Mouse (Mus musculus) heart, postnatal 0 days (tissue): ENCODE measurements around the gene Sipa1l3. TPM values are rescaled to one million over a fixed set of nuclear protein-coding genes. Genes with fewer than 3 reads are reported as not detected.

Experiments used
- ATAC-seq: fragments of 200-750 bp; cut with Nextera tagmentation; 2 replicates; pipeline ENCODE4 v1.8.0; 2017; ENCODE audit warnings: low read depth, moderate number of reproducible peaks, moderate library complexity; ENCODE audit not compliant: insufficient read depth
- DNase-seq: peaks from one replicate; pipeline ENCODE4 v3.0.0-alpha.2; 2016; ENCODE audit warnings: low spot score
- H3K27ac ChIP-seq: fragments of 300-500 bp; sonication (generic); 2 replicates; pipeline ENCODE4 v1.5.1; 2014; ENCODE audit warnings: low read depth, mild to moderate bottlenecking
- H3K27me3 ChIP-seq: fragments of 300-500 bp; sonication (generic); 2 replicates; pipeline ENCODE4 v1.6.1; 2014; ENCODE audit warnings: low read length, mixed read lengths; ENCODE audit not compliant: control insufficient read depth, insufficient read depth
- H3K36me3 ChIP-seq: fragments of 300-500 bp; sonication (generic); replicated peaks from 2 replicates; pipeline ENCODE4 v1.6.1; 2014; ENCODE audit warnings: low read length, mixed read lengths; ENCODE audit not compliant: control insufficient read depth, insufficient read depth
- H3K4me1 ChIP-seq: fragments of 300-500 bp; sonication (generic); 2 replicates; pipeline ENCODE4 v1.6.1; 2014; ENCODE audit warnings: antibody characterized with exemption; ENCODE audit not compliant: control insufficient read depth, insufficient read depth
- H3K4me2 ChIP-seq: fragments of 300-500 bp; sonication (generic); 2 replicates; pipeline ENCODE4 v1.6.1; 2014; ENCODE audit warnings: low read depth, mild to moderate bottlenecking, low read length, moderate library complexity
- H3K4me3 ChIP-seq: fragments of 300-500 bp; sonication (generic); 2 replicates; pipeline ENCODE4 v1.5.1; 2014; ENCODE audit warnings: low read depth, low read length
- H3K9ac ChIP-seq: fragments of 300-500 bp; sonication (generic); replicated peaks from 2 replicates; pipeline ENCODE4 v1.6.1; 2014; ENCODE audit warnings: low read depth, low read length, mixed read lengths
- H3K9me3 ChIP-seq: fragments of 300-500 bp; sonication (generic); replicated peaks from 2 replicates; pipeline ENCODE4 v1.6.1; 2016; ENCODE audit warnings: low read length; ENCODE audit not compliant: control insufficient read depth
- CTCF ChIP-seq: IDR thresholded peaks from 2 replicates; pipeline ENCODE4 v1.5.1; 2016; ENCODE audit warnings: antibody characterized with exemption, control low read depth, low read depth
- EP300 ChIP-seq: IDR thresholded peaks from 2 replicates; pipeline ENCODE4 v1.6.1; 2016; ENCODE audit warnings: antibody characterized with exemption, low read depth
- WGBS: fragments of 180-500 bp; shearing (Covaris S2); extraction: QIAGEN DNeasy Blood & Tissue Kit; methylation state at CpG from one replicate; pipeline ENCODE4 v1.1.7; 2014; 5-methylcytosine and 5-hydroxymethylcytosine counted together
- polyA plus RNA-seq: library from polyadenylated mRNA; unstranded; fragments of >200 nt; fragmentation: Nextera tagmentation; extraction: Ambion mirVana; gene quantifications from 2 replicates; pipeline ENCODE4 v1.2.1, GENCODE M21; 2015
- total RNA-seq: library from RNA; depleted of rRNA; stranded (reverse); fragments of >200 nt; gene quantifications from 2 replicates; pipeline ENCODE4 v1.2.3, GENCODE M21; 2014; ENCODE audit warnings: low replicate concordance

The Sipa1l3 gene
- total and polyA plus RNA-seq, 2 experiments from 2014 or later = 1.7 to 16.2 TPM

DNA sequence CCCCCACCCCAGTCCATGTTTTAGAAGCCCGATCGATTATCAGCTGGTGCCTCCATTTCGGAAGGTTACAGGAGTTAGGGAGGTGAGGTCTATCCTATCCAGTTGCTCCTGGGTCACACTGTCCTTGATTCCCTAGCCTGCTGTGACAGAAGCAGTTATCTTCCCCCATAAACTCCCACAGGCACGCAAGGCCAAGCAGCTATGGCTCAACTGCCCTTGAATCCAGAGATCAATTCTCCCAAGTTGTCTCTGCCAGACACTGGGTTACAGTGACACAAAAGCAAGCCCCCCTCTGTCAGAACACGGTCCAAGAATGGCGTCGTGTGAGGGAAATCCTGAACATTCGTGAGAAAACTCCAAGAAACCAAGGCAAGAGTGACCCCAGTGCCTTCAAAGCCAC is 163.0 kb downstream of the Sipa1l3 start:
- ATAC-seq = no peak

DNA sequence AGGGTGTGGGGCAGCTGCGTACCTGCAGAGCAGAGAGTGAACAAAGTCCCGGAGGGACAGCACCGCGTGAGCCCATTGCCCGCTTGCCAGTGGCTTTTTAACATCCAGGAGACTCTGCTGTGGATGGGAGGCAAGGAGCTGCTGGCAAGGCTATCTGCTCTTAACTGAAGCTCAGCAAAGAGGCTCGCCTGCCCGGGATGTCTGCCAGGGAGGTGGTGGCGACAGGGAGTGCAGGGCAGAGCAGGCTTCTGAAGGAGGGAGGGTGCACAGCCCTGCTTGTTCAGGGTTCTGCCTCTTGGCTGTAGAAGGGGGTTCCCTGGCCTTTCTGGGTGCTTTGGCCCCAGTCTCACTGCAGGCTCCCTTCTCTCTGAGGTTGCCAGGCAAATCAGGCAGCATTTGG is 164.3 kb downstream of the Sipa1l3 start:
- no peak overlapping the region for H3K27ac ChIP-seq
- H3K4me3 ChIP-seq = no peak overlapping the region
- no peaks in the 10 kb centered on the region for H3K4me1 ChIP-seq
- ATAC-seq (no peak), DNase-seq (peak; percentile 14)
- H3K9me3 ChIP-seq = no peaks in the 10 kb centered on the region
- TF ChIP-seq CTCF (0 out of 2 replicates have a peak, but pooled peaks have one; percentile 2), EP300 (no peak)
- no peak overlapping the region for H3K9ac ChIP-seq
- H3K27me3 ChIP-seq = no peaks in the 10 kb centered on the region
- H3K36me3 ChIP-seq = peaks cover 18% of the 10 kb centered on the region; the same call in 1 of the 2 replicates
- H3K4me2 ChIP-seq = no peak overlapping the region
- WGBS = 56% methylated on average over 8 of the region's 8 CpGs

More for the DNA sequence above, 163.0 kb downstream of the Sipa1l3 start:
- Histone ChIP-seq H3K27ac (no peak overlapping the region), H3K4me2 (no peak overlapping the region), H3K36me3 (peaks cover 9% of the 10 kb centered on the region; the same call in 1 of the 2 replicates), H3K9me3 (no peaks in the 10 kb centered on the region), H3K4me1 (no peaks in the 10 kb centered on the region), H3K9ac (no peak overlapping the region), H3K27me3 (no peaks in the 10 kb centered on the region), H3K4me3 (no peak overlapping the region)
- WGBS = 86% methylated on average over 8 of the region's 8 CpGs
- TF ChIP-seq CTCF (no peak), EP300 (no peak)
- no peak for DNase-seq

DNA sequence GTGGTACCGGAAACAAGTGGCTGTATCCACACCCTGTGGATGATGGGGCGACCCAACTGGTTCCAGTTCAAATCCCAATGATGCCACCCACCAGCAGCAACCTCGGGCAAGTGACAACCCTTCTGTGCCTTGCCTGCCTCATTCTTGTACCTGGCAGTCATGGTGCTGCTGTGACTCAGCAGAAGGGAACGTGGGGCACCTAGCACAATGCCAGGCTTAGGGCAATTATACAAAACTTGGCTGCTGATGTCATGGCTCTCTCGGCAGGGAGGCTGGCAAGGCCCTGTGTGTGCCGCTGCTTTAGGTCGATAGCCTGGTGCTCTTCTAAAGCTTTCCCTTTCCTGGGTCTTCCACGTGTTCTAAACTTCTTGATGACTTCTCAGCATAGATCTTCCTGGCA is 166.2 kb downstream of the Sipa1l3 start:
- no peak overlapping the region for H3K9ac ChIP-seq
- no peak for TF ChIP-seq EP300
- no peak for TF ChIP-seq CTCF
- no peaks in the 10 kb centered on the region for H3K27me3 ChIP-seq
- H3K36me3 ChIP-seq = peaks cover 13% of the 10 kb centered on the region; the same call in 1 of the 2 replicates
- no peak overlapping the region for H3K4me3 ChIP-seq
- H3K4me2 ChIP-seq = no peak overlapping the region
- DNase-seq (no peak), ATAC-seq (no peak)
- WGBS = 81% methylated on average over 8 of the region's 8 CpGs
- no peaks in the 10 kb centered on the region for H3K9me3 ChIP-seq
- H3K27ac ChIP-seq = no peak overlapping the region
- no peaks in the 10 kb centered on the region for H3K4me1 ChIP-seq

DNA sequence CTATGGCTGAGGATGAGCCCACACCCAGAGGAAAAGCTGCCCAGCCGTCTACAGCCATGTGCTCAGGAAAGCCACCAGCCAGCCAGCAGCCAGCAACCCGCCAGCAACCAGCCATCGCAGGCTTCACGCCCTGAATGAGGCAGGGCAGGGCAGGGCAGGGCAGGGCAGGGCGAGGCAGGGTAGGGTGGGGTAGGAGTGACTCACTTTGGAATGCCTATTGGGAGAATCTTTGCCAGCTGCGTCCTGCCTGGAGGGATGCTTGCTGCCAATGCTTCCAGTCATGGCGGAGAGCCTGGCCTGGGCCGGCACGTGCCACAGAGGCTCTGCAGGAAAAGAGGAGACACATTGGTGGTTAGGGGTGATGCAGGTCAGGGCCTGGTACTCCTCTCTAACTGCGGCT is 168.0 kb downstream of the Sipa1l3 start:
- 88% methylated on average over 10 of the region's 10 CpGs for WGBS

DNA sequence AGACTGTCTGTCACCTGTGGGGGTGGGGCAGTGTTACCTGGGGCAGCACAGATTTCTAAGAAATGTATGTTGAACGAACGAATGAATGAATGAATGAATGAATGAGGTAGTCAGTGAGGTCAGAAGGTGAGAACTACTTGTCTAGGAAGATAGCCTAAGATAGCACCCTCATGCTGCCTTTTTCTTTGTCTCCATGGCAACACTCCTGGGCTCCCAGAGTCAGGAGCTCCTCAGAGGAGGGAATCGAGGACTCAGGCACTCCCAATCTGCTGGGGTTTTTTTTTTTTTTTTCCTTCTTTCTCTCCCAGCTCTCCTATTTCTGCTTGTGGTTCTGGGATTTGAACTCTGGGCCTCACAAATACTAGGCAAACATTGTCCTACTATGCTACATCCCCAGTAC is 172.2 kb downstream of the Sipa1l3 start:
- no peak overlapping the region for H3K27ac ChIP-seq
- H3K36me3 ChIP-seq = peaks cover 13% of the 10 kb centered on the region; the same call in 1 of the 2 replicates
- no peaks in the 10 kb centered on the region for H3K4me1 ChIP-seq
- no peak overlapping the region for H3K9ac ChIP-seq
- H3K4me2 ChIP-seq = no peak overlapping the region
- DNase-seq = no peak
- WGBS = 64% methylated on average over 3 of the region's 3 CpGs
- ATAC-seq = no peak
- no peak for TF ChIP-seq EP300
- no peak for TF ChIP-seq CTCF
- no peaks in the 10 kb centered on the region for H3K9me3 ChIP-seq
- H3K4me3 ChIP-seq = no peak overlapping the region
- H3K27me3 ChIP-seq = no peaks in the 10 kb centered on the region

More for the DNA sequence above, 168.0 kb downstream of the Sipa1l3 start:
- no peak for DNase-seq
- Histone ChIP-seq H3K4me3 (no peak overlapping the region), H3K4me2 (no peak overlapping the region), H3K36me3 (peaks cover 13% of the 10 kb centered on the region; the same call in 1 of the 2 replicates), H3K27me3 (no peaks in the 10 kb centered on the region), H3K9ac (no peak overlapping the region), H3K4me1 (no peaks in the 10 kb centered on the region), H3K9me3 (no peaks in the 10 kb centered on the region), H3K27ac (no peak overlapping the region)
- no peak for ATAC-seq
- no peak for TF ChIP-seq CTCF
- no peak for TF ChIP-seq EP300

DNA sequence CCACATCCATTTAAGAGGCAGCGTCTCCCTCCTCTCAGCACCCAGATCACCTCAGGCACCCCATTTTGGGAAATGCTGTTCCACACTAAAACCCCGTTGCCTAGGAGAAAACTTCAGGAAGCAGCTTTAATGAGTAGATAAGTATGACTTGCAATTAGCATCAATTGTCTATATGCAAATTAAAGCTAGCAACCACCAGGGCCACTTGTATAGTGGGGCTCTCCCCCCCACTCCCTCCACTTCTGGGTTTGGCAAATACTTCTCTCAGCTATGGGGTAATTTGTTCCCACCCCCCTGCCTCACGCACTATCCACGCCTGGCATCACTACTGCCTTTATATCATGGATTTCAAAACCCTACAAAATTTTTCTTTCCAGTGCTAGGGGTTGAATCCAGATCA is 172.9 kb downstream of the Sipa1l3 start:
- H3K36me3 ChIP-seq = peaks cover 10% of the 10 kb centered on the region; the same call in 1 of the 2 replicates
- H3K9ac ChIP-seq = no peak overlapping the region
- H3K27me3 ChIP-seq = no peaks in the 10 kb centered on the region
- no peak overlapping the region for H3K4me2 ChIP-seq
- no peak overlapping the region for H3K4me3 ChIP-seq
- no peaks in the 10 kb centered on the region for H3K4me1 ChIP-seq
- TF ChIP-seq EP300 (no peak), CTCF (no peak)
- 78% methylated on average over 4 of the region's 4 CpGs for whole genome bisulfite sequencing
- no peaks in the 10 kb centered on the region for H3K9me3 ChIP-seq
- no peak overlapping the region for H3K27ac ChIP-seq
- no peak for DNase-seq
- no peak for ATAC-seq
